Mouse (Mus musculus): Measurements from ENCODE around the gene Olfr1395. TPM values are rescaled to one million over a fixed set of nuclear protein-coding genes. Genes with fewer than 3 reads are reported as not detected.

Olfr1395 gene
- total RNA-seq (2015) (not detected in 2 replicates), total RNA-seq (2017) (not detected in 2 replicates)

GRCm38 (mm10) chr11:49141974-49142373 lies at the start of gene Olfr1395:
Gene Olfr1395 (plus strand): TSS chr11:49142274.
- ATAC-seq (ENCODE audit: poor library complexity, severe bottlenecking): no peak

- 0 out of 2 replicates have a peak, but pooled peaks have one; percentile 14 for ATAC-seq (ENCODE audit: poor library complexity, severe bottlenecking)
Measured at GRCm38 (mm10) chr11:49092786-49093185, 49.3 kb upstream of the Olfr1395 start.

- peak; percentile 60 for ATAC-seq (ENCODE audit: poor library complexity, severe bottlenecking)
Measured at GRCm38 (mm10) chr11:49093861-49094660, 48.0 kb upstream of the Olfr1395 start.

GRCm38 (mm10) chr11:49095367-49095766 lies 46.7 kb upstream of the Olfr1395 start:
- no peak for ATAC-seq (ENCODE audit: poor library complexity, severe bottlenecking)

GRCm38 (mm10) chr11:49100409-49100808 lies 41.7 kb upstream of the Olfr1395 start:
- peak; percentile 73 for ATAC-seq (ENCODE audit: poor library complexity, severe bottlenecking)

- ATAC-seq (ENCODE audit: poor library complexity, severe bottlenecking): peak; percentile 66
Measured at GRCm38 (mm10) chr11:49101500-49101899, 40.6 kb upstream of the Olfr1395 start.

GRCm38 (mm10) chr11:49103047-49103693 lies 38.9 kb upstream of the Olfr1395 start:
- peak; percentile 79 for ATAC-seq (ENCODE audit: poor library complexity, severe bottlenecking)

GRCm38 (mm10) chr11:49105752-49106151 lies 36.3 kb upstream of the Olfr1395 start:
- no peak for ATAC-seq (ENCODE audit: poor library complexity, severe bottlenecking)

GRCm38 (mm10) chr11:49107650-49108537 lies 34.2 kb upstream of the Olfr1395 start:
- ATAC-seq (ENCODE audit: poor library complexity, severe bottlenecking): no peak

- ATAC-seq (ENCODE audit: poor library complexity, severe bottlenecking): peak; percentile 69
Measured at GRCm38 (mm10) chr11:49108833-49109232, 33.2 kb upstream of the Olfr1395 start.

GRCm38 (mm10) chr11:49111000-49111399 lies 31.1 kb upstream of the Olfr1395 start:
- no peak for ATAC-seq (ENCODE audit: poor library complexity, severe bottlenecking)

- no peak for ATAC-seq (ENCODE audit: poor library complexity, severe bottlenecking)
Measured at GRCm38 (mm10) chr11:49112624-49113219, 29.4 kb upstream of the Olfr1395 start.

GRCm38 (mm10) chr11:49114158-49114557 lies 27.9 kb upstream of the Olfr1395 start:
- no peak for ATAC-seq (ENCODE audit: poor library complexity, severe bottlenecking)

- no peak for ATAC-seq (ENCODE audit: poor library complexity, severe bottlenecking)
Measured at GRCm38 (mm10) chr11:49114774-49115173, 27.3 kb upstream of the Olfr1395 start, which contains the start of gene Olfr1396. Gene Olfr1396 (minus strand): TSS chr11:49114874.

GRCm38 (mm10) chr11:49119635-49120034 lies 22.4 kb upstream of the Olfr1395 start:
- no peak for ATAC-seq (ENCODE audit: poor library complexity, severe bottlenecking)

- no peak for ATAC-seq (ENCODE audit: poor library complexity, severe bottlenecking)
Measured at GRCm38 (mm10) chr11:49124169-49124568, 17.9 kb upstream of the Olfr1395 start.

GRCm38 (mm10) chr11:49154077-49154476 lies 12.0 kb downstream of the Olfr1395 start, which contains the start of gene Olfr1394:
Gene Olfr1394 (plus strand): TSS chr11:49154377.
- no peak for ATAC-seq (ENCODE audit: poor library complexity, severe bottlenecking)

- peak; percentile 65 for ATAC-seq (ENCODE audit: poor library complexity, severe bottlenecking)
Measured at GRCm38 (mm10) chr11:49156821-49157814, 15.0 kb downstream of the Olfr1395 start.
